Mouse (Mus musculus) 3134 (cell line): ENCODE data around the gene Acvr1.

Experiments used
- DNase-seq: peaks from one replicate; pipeline ENCODE4 v3.0.0-alpha.2; 2011; ENCODE audit warnings: low spot score; ENCODE audit not compliant: insufficient read length; ENCODE audit errors: extremely low read depth

Gene Acvr1

GRCm38 (mm10) chr2:58562137-58562536 lies 4.8 kb downstream of the Acvr1 start:
- peak; percentile 37 for DNase-seq

GRCm38 (mm10) chr2:58557045-58557845 lies 9.7 kb downstream of the Acvr1 start:
- DNase-seq = no peak

- DNase-seq = no peak
These were observed 14.7 kb downstream of the Acvr1 start for GRCm38 (mm10) chr2:58552296-58552695.

- no peak for DNase-seq
These were observed 15.1 kb downstream of the Acvr1 start for GRCm38 (mm10) chr2:58551866-58552265.

GRCm38 (mm10) chr2:58550488-58550887 lies 16.5 kb downstream of the Acvr1 start:
- no peak for DNase-seq

DNA sequence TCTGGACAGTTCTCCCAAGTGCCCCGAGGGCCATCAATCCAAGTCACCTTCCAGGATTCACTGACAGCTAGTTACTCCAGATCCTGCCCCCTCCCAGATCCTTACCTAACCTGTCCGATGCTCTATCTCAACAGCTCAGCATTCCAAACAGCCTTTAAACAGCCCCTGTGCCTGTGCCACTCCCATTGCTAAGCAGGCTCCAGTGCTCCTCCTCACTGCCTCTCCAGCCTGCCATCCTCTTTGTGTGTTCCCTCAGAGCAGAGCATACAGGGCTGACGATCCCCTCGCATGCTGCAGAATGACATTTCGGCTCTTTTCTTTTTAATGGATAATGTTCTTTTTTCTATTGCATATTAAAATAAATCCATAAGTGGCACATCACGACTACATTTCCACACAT lies 17.0 kb downstream of the Acvr1 start:
- DNase-seq = no peak

GRCm38 (mm10) chr2:58548943-58549342 lies 18.0 kb downstream of the Acvr1 start:
- no peak for DNase-seq

- peak; percentile 55 for DNase-seq
These were observed 20.7 kb downstream of the Acvr1 start for GRCm38 (mm10) chr2:58546264-58546663.

DNA sequence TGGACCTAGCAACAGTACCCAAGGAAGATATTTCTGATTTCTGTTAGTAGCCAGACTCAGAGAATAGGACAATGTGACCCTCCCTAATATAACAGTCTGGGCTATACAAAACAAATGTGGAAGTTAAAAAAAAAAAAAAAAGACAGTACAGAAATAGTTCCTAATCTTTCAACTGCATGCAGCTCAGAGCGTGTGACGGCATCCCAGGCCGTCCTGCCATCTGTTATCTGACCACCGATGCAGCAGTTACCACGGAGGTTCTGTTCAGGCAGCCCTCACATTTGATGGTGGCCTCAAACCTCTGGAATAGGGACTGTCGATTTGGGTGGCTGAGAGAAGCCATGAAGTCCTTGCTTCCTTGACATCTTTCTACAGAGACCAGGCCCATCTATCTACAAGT lies 22.6 kb downstream of the Acvr1 start:
- no peak for DNase-seq

DNA sequence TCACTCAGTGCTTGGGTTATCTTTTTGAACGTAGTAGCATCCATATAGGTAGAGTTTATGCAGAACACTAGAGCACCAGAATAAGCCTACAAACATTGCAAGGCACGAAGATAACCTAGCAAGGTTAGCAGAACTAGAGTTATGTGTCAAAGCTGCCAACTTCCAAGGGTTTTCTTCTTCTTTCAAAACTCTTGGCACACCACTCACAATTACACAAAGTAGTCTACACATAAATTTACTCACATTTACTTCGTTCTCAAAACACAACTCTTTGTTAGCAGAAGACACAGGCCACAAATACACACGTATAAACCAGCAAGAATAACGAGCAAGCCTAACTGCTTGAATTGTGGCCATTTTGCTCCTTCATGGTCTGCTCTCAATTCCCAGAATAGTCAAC lies 23.7 kb downstream of the Acvr1 start:
- DNase-seq = no peak

- DNase-seq = no peak
These were observed 28.8 kb downstream of the Acvr1 start for GRCm38 (mm10) chr2:58538196-58538595.

- no peak for DNase-seq
These were observed 30.2 kb downstream of the Acvr1 start for GRCm38 (mm10) chr2:58536796-58537195.

DNA sequence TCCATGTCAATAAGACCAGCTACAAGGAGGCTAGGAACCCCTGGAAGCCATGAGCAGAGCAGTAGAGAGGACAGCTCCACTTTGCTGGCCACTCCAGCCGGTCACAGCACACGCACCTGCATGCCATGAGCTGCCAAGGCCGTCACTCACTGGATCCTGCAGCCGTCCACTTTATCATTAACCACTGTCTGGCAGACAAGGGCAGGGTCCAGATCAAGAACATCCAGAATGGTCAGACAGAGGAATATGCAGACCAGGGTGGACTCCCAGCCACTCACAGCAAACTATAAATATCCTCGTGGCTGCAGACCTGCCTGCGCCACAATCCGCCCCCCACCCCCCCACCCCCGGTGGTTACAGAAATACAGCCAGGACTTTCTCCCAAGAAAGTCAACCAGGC lies 31.7 kb downstream of the Acvr1 start:
- DNase-seq = no peak

DNA sequence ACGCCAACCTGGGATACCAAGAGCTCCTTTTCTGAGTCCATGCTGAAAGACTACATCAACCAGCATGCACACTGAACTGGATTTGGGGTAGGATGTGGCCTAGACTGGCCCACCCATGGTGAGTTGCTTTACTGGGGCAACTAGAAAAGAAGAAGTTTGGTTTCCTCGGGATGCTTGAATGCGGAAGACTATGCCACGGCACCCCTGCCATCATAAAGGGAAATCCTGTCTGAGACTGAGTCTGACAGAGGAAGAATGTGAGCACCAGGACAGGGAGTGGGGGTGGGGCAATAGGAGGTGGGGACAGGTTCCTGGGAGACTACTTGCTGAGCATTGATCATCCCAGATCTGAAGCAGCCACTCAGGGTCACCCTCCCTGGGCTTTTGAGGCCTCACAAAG lies 32.6 kb downstream of the Acvr1 start:
- no peak for DNase-seq

DNA sequence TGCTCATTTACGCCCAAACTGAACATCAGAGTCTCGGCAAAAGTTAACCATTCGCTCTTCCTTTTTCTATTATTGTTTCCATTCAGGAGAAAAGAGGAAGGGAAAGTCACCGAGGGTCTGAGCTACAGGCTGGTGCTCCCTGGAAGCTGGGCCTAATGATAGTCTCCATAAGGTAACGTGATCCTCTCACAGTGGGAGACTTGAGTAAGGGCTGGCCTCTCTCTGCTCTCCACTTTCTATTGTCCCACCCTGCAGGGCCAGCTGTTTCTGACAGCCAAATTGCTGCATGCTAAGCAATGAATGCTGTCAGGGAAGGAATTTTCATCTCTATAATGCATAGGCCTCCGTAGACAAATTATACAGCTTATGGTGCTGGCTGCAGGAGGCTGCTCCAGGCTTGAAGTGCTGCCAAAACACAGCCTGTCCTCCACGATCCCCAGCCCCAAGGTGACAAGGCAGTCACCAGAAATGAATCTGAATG lies 33.4 kb downstream of the Acvr1 start:
- no peak for DNase-seq

GRCm38 (mm10) chr2:58532260-58532850 lies 34.6 kb downstream of the Acvr1 start:
- DNase-seq = no peak

- DNase-seq = no peak
These were observed 36.4 kb downstream of the Acvr1 start for GRCm38 (mm10) chr2:58530521-58530920.

DNA sequence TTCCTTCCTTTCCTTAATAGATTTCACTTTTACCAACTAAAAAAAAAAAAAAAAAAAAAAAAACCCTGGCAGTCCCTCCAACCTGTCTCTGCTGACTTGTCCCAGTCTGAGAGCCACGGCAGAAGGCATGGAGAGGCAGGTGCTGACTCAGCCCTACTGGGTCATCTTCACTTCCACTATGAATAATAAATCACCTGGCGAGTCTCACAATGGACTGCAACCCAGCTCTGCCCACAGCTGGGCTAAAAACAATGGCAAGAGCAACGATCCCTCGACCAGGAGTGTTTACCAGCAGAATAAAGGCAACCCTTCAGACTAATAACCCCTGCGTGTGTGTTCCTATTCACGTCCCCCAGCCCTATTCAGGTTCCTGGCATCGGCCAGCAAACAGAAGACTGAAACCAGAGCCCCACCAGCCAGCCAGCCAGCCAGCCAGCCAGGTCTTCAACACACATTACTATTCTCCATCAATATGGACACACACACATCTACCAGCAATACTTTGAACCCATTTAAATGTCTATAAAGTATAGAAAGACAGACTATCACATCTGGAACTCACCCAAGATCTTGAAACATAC lies 37.0 kb downstream of the Acvr1 start:
- DNase-seq = no peak

DNA sequence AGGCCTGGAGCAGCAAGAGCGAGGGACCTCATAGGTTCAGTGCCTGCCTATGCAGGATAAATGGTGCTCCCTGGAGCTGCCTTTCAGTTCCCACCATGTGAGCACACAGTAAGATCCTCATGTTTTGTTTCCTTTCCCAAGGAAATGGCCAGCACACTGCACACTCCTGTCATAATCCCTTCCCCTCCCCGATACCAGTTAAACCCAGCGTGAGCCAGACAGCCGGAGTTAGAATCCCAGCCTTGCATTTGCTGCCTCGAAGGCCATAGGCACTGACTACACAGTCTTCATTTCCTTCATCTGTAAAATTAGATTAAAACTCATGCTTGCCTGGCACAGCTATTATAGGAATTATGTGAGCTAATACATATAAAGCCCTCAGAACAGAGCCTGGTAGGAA lies 37.6 kb downstream of the Acvr1 start:
- no peak for DNase-seq

DNA sequence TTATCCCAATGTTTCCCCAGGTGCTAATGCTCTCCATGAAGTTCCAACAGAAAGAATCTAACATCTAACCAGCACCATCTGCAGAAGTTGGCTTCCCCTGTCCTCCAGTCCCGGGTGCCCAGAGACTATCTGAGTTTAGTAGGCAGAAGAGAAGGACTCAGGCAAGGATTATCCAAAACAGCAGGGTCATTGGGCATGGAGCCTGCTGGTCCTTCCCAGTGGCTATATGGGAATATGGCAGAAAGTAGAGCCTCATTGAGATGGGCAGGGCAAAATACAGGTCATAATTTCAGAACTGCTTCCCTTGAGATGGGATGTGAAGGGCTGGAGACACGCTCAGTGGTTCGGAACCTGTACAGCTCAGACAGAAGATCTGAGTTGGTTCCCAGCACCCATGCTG lies 39.2 kb downstream of the Acvr1 start:
- no peak for DNase-seq

DNA sequence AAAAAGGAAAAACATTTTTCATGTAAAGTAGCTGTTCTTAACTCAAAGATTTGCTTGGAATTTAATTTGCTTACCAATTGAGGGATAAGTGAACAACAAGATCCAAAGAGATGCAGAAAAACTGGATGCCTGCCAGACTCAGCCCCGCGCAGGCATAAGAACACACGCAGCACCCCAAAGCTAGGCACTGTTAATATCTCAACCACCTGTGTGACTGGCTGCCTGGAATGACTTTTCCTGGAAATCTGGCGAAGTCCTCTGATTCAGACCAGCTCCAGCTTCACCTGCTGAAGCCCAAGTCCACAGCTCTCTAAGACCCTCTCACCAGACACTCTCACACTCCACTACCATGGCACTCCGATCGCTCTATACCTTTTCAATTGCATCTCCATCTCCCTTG lies 42.6 kb downstream of the Acvr1 start:
- DNase-seq = no peak

DNA sequence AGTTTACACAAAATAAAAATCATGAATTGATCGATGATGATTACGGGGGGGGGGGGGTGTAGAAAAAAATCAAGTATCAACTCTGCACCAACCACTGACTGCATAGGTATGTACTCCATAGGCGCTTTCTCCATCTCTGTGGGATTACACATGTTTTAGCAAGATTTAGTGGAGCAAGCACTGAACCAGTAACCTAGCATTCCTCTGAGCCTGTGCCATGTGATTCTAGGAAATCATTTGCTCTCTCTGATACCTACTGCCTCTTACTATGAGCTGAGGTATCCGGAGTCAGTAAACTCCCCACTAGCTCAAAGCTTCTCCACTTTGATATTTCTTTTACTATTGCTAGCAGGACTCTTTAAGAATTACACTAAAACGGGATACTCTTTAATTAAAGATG lies 43.1 kb downstream of the Acvr1 start:
- no peak for DNase-seq
